Mouse (Mus musculus): ENCODE results near the gene Smarca4.
"Not testable (repeated sequence)": the region's sequence is repeated elsewhere in the genome, so short reads cannot be mapped to it uniquely, and the experiment has no call there.

The Smarca4 gene

DNA sequence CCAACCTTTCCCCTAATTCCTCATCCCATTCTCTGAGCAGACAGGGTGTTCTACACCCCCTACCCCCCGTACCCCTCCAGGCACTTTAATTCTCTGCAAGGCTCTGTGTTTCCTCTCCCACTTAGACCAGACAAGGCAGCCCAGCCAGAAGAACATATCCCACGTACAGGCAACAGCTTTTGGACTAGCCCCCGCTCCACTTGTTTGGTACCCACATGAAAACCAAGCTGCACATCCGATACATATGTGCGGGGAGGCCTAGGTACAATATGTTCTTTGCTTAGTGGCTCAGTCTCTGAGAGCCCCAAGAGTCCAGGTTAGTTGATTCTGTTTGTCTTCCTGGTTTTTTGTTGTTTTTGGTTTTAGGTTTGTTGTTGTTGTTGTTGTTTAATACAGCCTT, 46.1 kb downstream of the Smarca4 start:
- DNase-seq (ENCODE audit: low spot score) = no peak

- DNase-seq (ENCODE audit: low spot score) = no peak
These were observed 53.0 kb downstream of the Smarca4 start for GRCm38 (mm10) chr9:21668946-21669345.

- no peak for DNase-seq (ENCODE audit: low spot score)
These were observed 54.4 kb downstream of the Smarca4 start for GRCm38 (mm10) chr9:21670354-21670753.

DNA sequence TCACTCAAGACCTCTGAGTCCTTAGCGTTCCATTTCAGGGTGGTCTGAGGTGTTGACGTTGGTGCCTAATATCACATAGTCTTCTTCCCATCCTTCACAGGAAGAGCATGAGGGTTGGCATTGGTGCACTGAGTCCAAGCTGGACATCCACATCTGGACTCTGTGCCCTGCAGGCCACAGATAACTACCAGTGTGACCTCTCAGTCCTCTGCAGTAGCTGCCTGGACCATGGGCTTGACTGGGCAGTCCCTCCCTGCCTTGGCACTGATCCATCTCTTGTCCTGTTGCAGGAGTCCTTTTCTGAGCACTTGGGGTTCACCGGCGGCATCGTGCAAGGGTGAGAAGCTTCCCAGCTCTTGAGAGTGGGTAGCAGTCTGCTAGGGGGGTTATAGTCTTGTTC, 55.8 kb downstream of the Smarca4 start:
- no peak for DNase-seq (ENCODE audit: low spot score)

DNA sequence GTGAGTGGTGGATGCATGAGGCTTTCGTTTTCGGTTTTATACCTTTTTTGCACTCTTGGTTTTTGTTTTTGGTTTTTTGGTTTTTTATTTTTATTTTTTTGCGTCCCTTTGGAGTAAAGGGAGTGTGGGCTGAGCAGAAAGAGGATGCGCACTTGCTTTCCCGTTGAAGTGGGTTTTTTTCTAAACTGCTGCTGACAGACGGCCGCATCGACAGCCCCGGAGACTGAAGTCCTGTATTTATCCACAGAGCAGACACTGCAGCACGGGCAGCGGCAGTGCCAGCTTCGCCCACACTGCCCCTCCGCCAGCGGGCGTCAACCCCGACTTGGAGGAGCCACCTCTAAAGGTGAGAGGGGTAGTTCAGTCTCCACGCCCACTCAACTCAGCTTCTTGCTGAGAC, 61.7 kb downstream of the Smarca4 start:
- no peak for DNase-seq (ENCODE audit: low spot score)

DNA sequence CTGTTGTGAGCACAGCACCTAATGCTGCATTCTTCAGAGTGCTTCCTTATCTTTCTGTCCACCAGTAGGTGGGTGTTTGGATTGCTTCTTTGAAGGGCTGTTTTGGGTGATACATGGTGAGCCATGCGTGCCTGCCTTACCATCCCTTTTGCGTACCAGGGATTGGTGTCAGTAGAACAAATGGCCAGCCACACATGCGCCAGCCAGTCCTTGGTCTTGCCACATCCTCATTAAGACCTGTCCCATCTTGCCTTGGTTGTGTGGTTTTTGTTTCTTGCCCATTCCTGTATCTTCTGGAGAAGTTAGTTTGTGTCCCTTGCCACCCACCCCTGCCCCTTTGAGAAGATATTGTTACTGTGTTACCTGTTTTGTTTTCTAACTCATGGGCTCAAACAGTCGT, 64.5 kb downstream of the Smarca4 start:
- DNase-seq (ENCODE audit: low spot score) = no peak

- no peak for DNase-seq (ENCODE audit: low spot score)
These were observed 66.9 kb downstream of the Smarca4 start for GRCm38 (mm10) chr9:21682827-21683226.

DNA sequence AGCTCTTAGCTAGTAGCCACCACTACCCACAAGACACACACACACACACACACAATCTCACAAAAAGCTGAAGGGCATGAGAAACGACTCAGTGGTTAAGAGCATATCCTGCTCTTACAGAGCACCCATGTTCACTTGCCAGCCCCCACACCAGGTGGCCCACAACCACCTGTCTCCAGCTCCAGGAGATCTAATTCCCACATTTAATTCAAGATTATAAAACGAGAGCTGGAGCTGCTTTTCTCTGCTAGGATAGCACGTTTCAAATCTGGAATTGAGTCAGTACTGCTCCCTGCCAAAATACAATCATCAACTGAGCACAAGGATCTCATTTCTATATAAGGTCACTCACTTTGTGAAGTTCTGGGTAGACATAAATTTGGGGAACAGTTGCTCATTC, 67.9 kb downstream of the Smarca4 start:
- DNase-seq (ENCODE audit: low spot score) = no peak

DNA sequence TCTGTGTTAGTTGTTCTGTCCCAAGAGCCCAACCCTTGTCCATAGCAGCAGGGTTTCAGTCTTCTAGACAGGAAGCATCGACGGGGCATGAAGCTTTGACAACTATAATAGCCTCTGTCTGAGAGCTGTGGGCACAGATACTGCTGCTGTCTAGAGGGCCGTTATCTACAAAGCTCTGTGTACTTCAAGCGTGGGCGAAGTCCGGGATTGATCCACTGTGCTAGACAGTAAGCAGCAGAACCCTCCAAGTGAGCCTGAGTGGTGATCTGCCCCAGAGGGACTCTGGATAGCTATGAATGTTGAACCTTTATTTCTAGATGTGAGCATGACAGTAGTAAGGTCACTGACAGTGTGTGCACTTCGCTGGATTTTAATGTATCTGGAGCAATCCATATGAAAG, 72.6 kb downstream of the Smarca4 start:
- DNase-seq (ENCODE audit: low spot score) = no peak

GRCm38 (mm10) chr9:21690031-21690430, 74.1 kb downstream of the Smarca4 start:
- DNase-seq (ENCODE audit: low spot score) = no peak

DNA sequence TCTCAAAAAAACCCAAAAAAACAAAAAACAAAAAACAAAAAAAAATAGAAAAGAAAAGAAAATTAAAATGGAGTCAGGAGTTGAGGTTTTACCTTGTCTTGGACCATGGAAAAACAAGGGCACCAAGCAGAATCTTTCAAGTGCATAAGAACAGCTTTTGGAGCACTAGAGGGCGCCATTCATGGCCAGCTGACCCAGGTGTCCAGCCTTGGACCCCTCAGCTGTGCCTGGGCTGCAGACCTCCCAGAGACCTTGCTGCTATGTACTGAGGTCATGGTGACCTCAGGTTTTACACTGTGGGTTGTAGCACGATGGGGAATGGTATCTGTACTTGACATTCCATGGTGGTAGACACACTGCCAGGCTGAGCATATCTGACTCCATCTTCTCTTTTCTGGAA, 75.9 kb downstream of the Smarca4 start:
- DNase-seq (ENCODE audit: low spot score) = no peak

GRCm38 (mm10) chr9:21692491-21692890, 76.5 kb downstream of the Smarca4 start:
- DNase-seq (ENCODE audit: low spot score) = no peak

GRCm38 (mm10) chr9:21694071-21694470, 78.1 kb downstream of the Smarca4 start:
- no peak for DNase-seq (ENCODE audit: low spot score)

DNA sequence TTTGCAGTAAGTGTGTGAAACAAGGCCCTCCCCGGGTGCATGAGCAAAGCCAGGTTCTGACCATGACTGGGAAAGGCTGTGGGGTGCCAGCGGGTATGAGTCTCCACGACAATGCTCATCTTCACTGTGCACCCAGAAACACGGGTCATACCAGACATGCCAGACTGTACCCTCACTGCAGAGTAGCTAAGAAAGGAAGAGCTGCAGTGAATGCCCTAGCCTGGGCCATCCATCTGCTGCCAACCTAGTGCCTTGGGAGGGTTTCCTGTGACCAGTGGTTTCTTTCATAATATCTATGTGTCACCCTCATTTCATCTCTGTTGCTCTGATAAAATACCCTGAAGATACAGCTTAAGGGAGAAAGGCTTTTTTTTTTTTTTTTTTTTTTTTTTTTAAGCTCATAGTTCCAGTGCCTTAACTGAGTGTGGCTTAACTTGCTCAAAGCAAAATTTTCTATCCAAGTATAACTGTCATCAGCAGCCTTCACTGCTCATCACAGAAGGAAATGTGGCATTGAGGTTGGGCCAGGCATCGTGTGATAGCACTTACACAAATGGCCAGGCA, 79.3 kb downstream of the Smarca4 start:
- DNase-seq (ENCODE audit: low spot score) = no peak

GRCm38 (mm10) chr9:21697121-21697520, 81.2 kb downstream of the Smarca4 start:
- DNase-seq (ENCODE audit: low spot score) = no peak

- not testable (repeated sequence) for DNase-seq (ENCODE audit: low spot score)
These were observed 83.3 kb downstream of the Smarca4 start for GRCm38 (mm10) chr9:21699280-21699679.

DNA sequence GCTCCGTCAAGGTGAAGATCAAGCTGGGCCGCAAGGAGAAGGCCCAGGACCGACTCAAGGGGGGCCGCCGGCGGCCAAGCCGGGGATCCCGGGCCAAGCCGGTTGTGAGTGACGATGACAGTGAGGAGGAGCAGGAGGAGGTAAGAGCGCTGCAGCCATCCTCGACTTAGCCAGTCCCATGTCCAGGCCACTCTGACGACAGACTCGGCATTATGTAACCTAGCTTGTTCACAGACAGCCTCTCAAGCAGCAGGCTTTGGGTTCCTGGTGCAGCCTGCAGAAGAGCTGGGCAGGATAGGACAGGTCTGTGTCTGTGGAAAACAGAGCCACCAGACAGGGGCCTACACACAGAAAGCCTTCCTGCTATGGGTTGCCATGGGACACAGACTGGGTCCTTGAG, 85.1 kb downstream of the Smarca4 start:
- DNase-seq (ENCODE audit: low spot score) = no peak

DNA sequence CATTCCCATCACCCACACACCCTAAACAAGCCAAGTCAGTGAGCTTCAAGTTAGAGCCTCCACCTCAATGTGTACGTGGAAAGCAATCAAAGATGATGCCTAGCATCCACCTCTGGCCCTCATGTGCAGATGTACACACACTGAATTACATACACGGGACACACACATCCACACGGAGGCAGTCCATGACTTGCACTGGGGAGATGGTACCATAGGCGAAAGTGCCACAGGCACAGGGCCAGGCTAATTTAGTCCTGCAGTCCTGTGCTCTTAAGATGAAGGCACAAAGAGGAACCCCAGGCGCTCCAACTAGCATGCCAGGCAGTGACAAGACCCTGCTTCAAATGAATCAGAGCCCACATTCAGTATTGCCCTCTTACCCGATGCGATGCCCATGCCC, 87.5 kb downstream of the Smarca4 start:
- no peak for DNase-seq (ENCODE audit: low spot score)

DNA sequence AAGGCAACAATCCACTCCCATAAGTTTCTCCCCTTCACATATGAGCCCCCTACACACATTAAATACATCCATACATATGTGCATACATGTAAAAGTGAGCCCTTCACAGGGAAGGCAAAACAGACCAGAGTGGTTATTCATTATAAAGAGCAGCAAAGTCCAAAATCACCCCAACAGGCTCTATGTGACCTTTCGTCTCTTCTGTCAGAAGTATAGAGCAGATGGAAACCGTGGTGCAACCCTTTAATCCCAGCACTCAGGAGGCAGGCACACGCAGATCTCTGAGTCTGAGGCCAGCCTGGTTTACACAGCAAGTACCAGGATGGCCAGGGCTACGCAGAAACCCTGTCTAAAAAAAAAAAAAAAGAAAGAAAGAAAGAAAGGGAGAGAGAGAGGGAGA, 90.1 kb downstream of the Smarca4 start:
- DNase-seq (ENCODE audit: low spot score) = no peak

DNA sequence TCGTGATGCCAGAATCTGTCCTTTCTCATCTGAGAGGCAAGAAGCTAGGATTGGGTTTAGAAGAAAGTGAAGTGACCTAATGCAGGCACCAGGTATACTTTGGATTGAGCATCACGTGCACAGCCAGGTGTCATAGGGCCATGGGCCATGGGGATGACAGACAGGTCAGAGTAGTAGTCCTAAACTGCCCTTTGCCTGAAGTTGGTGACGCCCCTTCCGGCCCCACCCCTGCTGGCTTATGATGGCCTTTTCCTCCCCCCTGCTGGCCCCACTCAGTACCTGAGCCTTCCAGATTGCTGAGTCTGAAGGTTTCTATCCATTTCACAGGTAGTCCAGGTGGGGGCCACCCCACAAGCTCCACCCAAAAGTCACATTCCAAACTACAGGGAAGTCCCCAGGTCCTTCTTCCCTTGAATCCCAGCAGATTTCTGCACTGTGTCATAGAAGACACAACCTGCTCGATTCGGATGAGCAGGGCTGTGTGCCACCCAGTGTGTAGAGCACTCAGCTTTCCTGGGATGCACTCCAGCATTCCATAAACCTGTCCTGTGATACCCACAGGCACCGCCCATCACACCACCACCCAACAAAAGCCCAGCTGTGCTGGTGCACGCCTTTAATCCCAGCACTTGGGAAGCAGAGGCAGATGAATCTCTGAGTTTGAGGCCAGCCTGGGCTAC, 90.8 kb downstream of the Smarca4 start:
- no peak for DNase-seq (ENCODE audit: low spot score)

GRCm38 (mm10) chr9:21709340-21709739, 93.4 kb downstream of the Smarca4 start:
- DNase-seq (ENCODE audit: low spot score) = no peak

DNA sequence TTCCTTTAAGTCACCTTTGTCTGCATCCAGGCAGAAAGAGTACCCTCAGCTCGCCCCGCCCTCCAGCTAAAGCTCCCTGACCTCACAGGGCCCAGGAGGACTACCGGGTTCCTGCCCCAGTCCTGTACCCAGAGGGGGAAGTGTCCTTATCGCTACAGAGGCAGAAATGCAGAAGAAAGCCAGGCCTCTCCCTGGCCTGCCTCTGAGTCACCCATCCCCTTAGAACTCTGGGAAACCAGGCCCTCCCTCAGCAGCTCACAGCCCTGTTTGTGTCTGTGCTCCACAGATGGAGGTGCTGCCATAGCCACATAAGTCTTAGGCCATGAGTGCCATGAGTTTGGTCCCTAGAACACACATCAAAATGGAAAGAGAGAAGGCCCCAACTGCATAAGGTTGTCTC, 99.3 kb downstream of the Smarca4 start:
- no peak for DNase-seq (ENCODE audit: low spot score)

GRCm38 (mm10) chr9:21717015-21717414, 101.0 kb downstream of the Smarca4 start:
- DNase-seq (ENCODE audit: low spot score) = no peak

DNA sequence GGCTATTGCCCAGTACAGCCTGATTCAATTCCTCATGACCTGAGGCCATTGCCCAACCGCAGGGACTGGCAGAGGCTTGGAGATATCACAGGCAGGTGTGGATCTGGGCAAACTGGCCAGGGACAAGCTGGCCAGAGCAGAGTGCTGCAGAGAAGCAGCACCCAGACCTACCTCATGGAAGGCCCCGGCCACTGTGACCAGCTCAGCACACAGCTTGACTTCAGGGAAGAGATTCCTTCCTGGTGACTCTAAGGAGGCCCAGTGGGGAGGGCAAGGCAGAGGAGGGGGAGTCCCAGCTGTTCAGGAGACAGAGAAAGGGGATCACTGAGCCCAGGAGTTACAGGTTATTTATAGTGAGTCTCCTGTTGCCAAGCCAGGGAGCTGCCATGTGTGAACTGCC, 105.1 kb downstream of the Smarca4 start:
- DNase-seq (ENCODE audit: low spot score) = no peak
